Mouse (Mus musculus) liver, embryonic 16.5 days (tissue): Measurements from ENCODE around the gene Anp32a. TPM values are rescaled to one million over a fixed set of nuclear protein-coding genes. Genes with fewer than 3 reads are reported as not detected.

ENCODE experiments used
- ATAC-seq: fragments of 200-750 bp; cut with Nextera tagmentation; 2 replicates; pipeline ENCODE4 v1.8.0; 2017; ENCODE audit warnings: low read depth, mild to moderate bottlenecking, moderate number of reproducible peaks, moderate library complexity
- H3K27ac ChIP-seq: fragments of 300-500 bp; sonication (generic); 2 replicates; pipeline ENCODE4 v1.5.1; 2014; ENCODE audit warnings: mild to moderate bottlenecking, low read length
- H3K27me3 ChIP-seq: fragments of 300-500 bp; sonication (generic); 2 replicates; pipeline ENCODE4 v1.6.1; 2014; ENCODE audit warnings: low read depth, low read length, mixed read lengths; ENCODE audit not compliant: control insufficient read depth, insufficient read depth
- H3K36me3 ChIP-seq: fragments of 300-500 bp; sonication (generic); 2 replicates; pipeline ENCODE4 v1.6.1; 2014; ENCODE audit warnings: mild to moderate bottlenecking; ENCODE audit not compliant: control insufficient read depth, insufficient read depth
- H3K4me1 ChIP-seq: fragments of 300-500 bp; sonication (generic); 2 replicates; pipeline ENCODE4 v1.6.1; 2014; ENCODE audit warnings: low read depth, low read length, mixed read lengths; ENCODE audit not compliant: control insufficient read depth
- H3K4me2 ChIP-seq: fragments of 300-500 bp; sonication (generic); 2 replicates; pipeline ENCODE4 v1.6.1; 2014; ENCODE audit warnings: low read depth, low read length, mixed read lengths
- H3K4me3 ChIP-seq: fragments of 300-500 bp; sonication (generic); 2 replicates; pipeline ENCODE4 v1.5.1; 2014; ENCODE audit warnings: low read depth, mild to moderate bottlenecking, low read length
- H3K9ac ChIP-seq: fragments of 300-500 bp; sonication (generic); 2 replicates; pipeline ENCODE4 v1.6.1; 2014; ENCODE audit warnings: low read depth, low read length
- H3K9me3 ChIP-seq: fragments of 300-500 bp; sonication (generic); replicated peaks from 2 replicates; pipeline ENCODE4 v1.6.1; 2016; ENCODE audit warnings: low read length; ENCODE audit not compliant: control insufficient read depth
- WGBS: fragments of 180-500 bp; shearing (Covaris S2); extraction: QIAGEN DNeasy Blood & Tissue Kit; methylation state at CpG from one replicate; pipeline ENCODE4 v1.1.7; 2014; ENCODE audit not compliant: insufficient replicate concordance; 5-methylcytosine and 5-hydroxymethylcytosine counted together
- polyA plus RNA-seq: library from polyadenylated mRNA; unstranded; fragments of >200 nt; fragmentation: Nextera tagmentation; extraction: Ambion mirVana; gene quantifications from 2 replicates; pipeline ENCODE4 v1.2.1, GENCODE M21; 2015

The Anp32a gene
- polyA plus RNA-seq, 1 experiment from 2014 or later = 54.2 TPM

GRCm38 (mm10) chr9:62406423-62407013, 65.4 kb downstream of the Anp32a start:
- 35% methylated on average over 7 of the region's 7 CpGs for WGBS
- Histone ChIP-seq H3K27ac (peak overlapping the region; percentile 77), H3K9ac (no peak overlapping the region)

GRCm38 (mm10) chr9:62407357-62408146, 66.5 kb downstream of the Anp32a start:
- WGBS = 41% methylated on average over 5 of the region's 5 CpGs
- Histone ChIP-seq H3K4me1 (peaks cover 11% of the 10 kb centered on the region), H3K4me2 (no peak overlapping the region), H3K27ac (peak overlapping the region; percentile 1; the same call in 1 of the 2 replicates), H3K9me3 (no peaks in the 10 kb centered on the region; the same call in 1 of the 2 replicates), H3K36me3 (no peaks in the 10 kb centered on the region), H3K4me3 (no peak overlapping the region), H3K9ac (no peak overlapping the region), H3K27me3 (no peaks in the 10 kb centered on the region)
- 0 out of 2 replicates have a peak, but pooled peaks have one; percentile 5 for ATAC-seq

More at GRCm38 (mm10) chr9:62406423-62407013, 65.4 kb downstream of the Anp32a start:
- no peaks in the 10 kb centered on the region for H3K36me3 ChIP-seq
- no peak overlapping the region for H3K4me3 ChIP-seq
- no peaks in the 10 kb centered on the region for H3K27me3 ChIP-seq
- H3K9me3 ChIP-seq = no peaks in the 10 kb centered on the region; the same call in 1 of the 2 replicates
- H3K4me2 ChIP-seq = no peak overlapping the region
- ATAC-seq = peak; percentile 93
- peaks cover 11% of the 10 kb centered on the region for H3K4me1 ChIP-seq

GRCm38 (mm10) chr9:62418742-62419141, 77.6 kb downstream of the Anp32a start:
- no peak for ATAC-seq
- Histone ChIP-seq H3K4me2 (no peak overlapping the region), H3K27me3 (no peaks in the 10 kb centered on the region), H3K4me3 (no peak overlapping the region), H3K4me1 (peaks cover 10% of the 10 kb centered on the region), H3K9ac (no peak overlapping the region), H3K27ac (no peak overlapping the region), H3K36me3 (no peaks in the 10 kb centered on the region), H3K9me3 (no peaks in the 10 kb centered on the region)
- WGBS = 50% methylated on average over 5 of the region's 5 CpGs

GRCm38 (mm10) chr9:62420261-62420917, 79.3 kb downstream of the Anp32a start:
- no peaks in the 10 kb centered on the region for H3K27me3 ChIP-seq
- no peak for ATAC-seq
- H3K4me3 ChIP-seq = no peak overlapping the region
- H3K4me1 ChIP-seq = peaks cover 10% of the 10 kb centered on the region
- H3K9ac ChIP-seq = no peak overlapping the region
- peak overlapping the region; percentile 59 for H3K4me2 ChIP-seq
- H3K9me3 ChIP-seq = no peaks in the 10 kb centered on the region
- H3K27ac ChIP-seq = peak overlapping the region; percentile 36
- no peaks in the 10 kb centered on the region for H3K36me3 ChIP-seq
- WGBS = 61% methylated on average over 10 of the region's 10 CpGs

GRCm38 (mm10) chr9:62421027-62421426, 79.9 kb downstream of the Anp32a start:
- Histone ChIP-seq H3K36me3 (no peaks in the 10 kb centered on the region), H3K27ac (peak overlapping the region; percentile 36), H3K4me1 (peaks cover 10% of the 10 kb centered on the region), H3K4me3 (peak overlapping the region; percentile 37), H3K9me3 (no peaks in the 10 kb centered on the region), H3K27me3 (no peaks in the 10 kb centered on the region), H3K9ac (no peak overlapping the region), H3K4me2 (peak overlapping the region; percentile 59)
- WGBS = 1% methylated on average over 13 of the region's 13 CpGs
- ATAC-seq = peak; percentile 88

- H3K9ac ChIP-seq = no peak overlapping the region
- ATAC-seq = no peak
- no peaks in the 10 kb centered on the region for H3K36me3 ChIP-seq
- no peak overlapping the region for H3K27ac ChIP-seq
- WGBS = 82% methylated on average over 6 of the region's 6 CpGs
- no peak overlapping the region for H3K4me2 ChIP-seq
- H3K27me3 ChIP-seq = no peaks in the 10 kb centered on the region
- no peaks in the 10 kb centered on the region for H3K9me3 ChIP-seq
- H3K4me3 ChIP-seq = no peak overlapping the region
- H3K4me1 ChIP-seq = peaks cover 10% of the 10 kb centered on the region
Measured at GRCm38 (mm10) chr9:62421911-62422310, 80.8 kb downstream of the Anp32a start.

GRCm38 (mm10) chr9:62422926-62423325, 81.8 kb downstream of the Anp32a start:
- H3K4me2 ChIP-seq = no peak overlapping the region
- WGBS = 22% methylated on average over 10 of the region's 10 CpGs
- H3K27ac ChIP-seq = no peak overlapping the region
- no peaks in the 10 kb centered on the region for H3K9me3 ChIP-seq
- no peak overlapping the region for H3K4me3 ChIP-seq
- H3K36me3 ChIP-seq = no peaks in the 10 kb centered on the region
- H3K4me1 ChIP-seq = peaks cover 10% of the 10 kb centered on the region
- ATAC-seq = no peak
- no peaks in the 10 kb centered on the region for H3K27me3 ChIP-seq
- H3K9ac ChIP-seq = no peak overlapping the region

GRCm38 (mm10) chr9:62423871-62424270, 82.8 kb downstream of the Anp32a start:
- H3K27ac ChIP-seq = no peak overlapping the region
- no peak overlapping the region for H3K9ac ChIP-seq
- no peaks in the 10 kb centered on the region for H3K27me3 ChIP-seq
- H3K4me2 ChIP-seq = no peak overlapping the region
- ATAC-seq = no peak
- no peak overlapping the region for H3K4me3 ChIP-seq
- peaks cover 10% of the 10 kb centered on the region for H3K4me1 ChIP-seq
- no peaks in the 10 kb centered on the region for H3K9me3 ChIP-seq
- H3K36me3 ChIP-seq = no peaks in the 10 kb centered on the region
- 81% methylated on average over 10 of the region's 10 CpGs for WGBS
